Mouse (Mus musculus): ENCODE results near the gene Gpbp1.
A peak's percentile ranks its signal among the peaks of the same experiment; 100 is the strongest.

Gene Gpbp1

GRCm38 (mm10) chr13:111489802-111490723 lies at the start of gene Gpbp1:
TSS of gene Gpbp1 (minus strand) at chr13:111490111.
- peak; percentile 45; the same call in 1 of the 2 replicates for TF ChIP-seq GATA4 (IDR thresholded peaks at IDR 0.05; ENCODE audit: insufficient replicate concordance, low read length)

DNA sequence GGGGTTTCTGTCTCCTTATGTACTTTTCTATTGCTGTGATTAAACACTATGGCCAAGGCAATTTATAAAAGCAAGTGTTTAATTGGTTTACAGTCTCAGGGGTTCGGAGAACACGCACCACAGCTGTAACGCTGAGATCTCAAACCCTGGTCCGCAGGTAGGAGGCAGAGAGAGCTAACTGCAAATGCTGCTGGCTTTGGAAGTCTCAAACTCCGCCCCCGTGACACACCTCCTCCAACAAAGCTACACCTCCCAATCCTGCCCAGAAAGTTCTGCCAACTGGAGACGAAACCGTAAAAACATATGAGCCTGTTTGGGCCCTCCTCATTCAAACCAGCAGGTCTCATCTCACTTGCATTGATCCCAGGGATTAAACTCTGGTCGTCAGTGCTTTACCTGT lies 47.8 kb upstream of the Gpbp1 start:
- TF ChIP-seq GATA4 (IDR thresholded peaks at IDR 0.05; ENCODE audit: insufficient replicate concordance, low read length), result no peak

GRCm38 (mm10) chr13:111536207-111536887 lies 46.4 kb upstream of the Gpbp1 start:
- TF ChIP-seq GATA4 (IDR thresholded peaks at IDR 0.05; ENCODE audit: insufficient replicate concordance, low read length), result no peak

DNA sequence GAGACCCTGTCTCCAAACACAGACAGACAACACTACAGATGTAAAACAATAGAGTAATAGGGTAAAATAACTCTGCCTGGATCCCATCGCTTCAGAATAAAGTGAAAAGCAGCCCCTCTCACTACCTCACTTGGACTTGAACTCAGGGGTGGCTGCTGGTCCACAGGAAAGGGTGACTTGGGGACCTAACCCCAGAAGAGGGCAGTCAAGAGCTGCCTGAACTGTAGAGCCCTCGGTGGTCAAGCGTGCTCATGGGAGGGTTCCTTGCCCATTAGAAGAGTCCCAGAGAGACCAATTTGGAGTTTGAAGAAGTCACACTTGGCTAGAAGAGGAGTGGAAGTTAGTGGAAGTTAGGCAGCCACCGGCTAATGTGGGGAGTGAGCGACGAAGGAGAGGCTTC lies 44.2 kb upstream of the Gpbp1 start:
- TF ChIP-seq GATA4 (IDR thresholded peaks at IDR 0.05; ENCODE audit: insufficient replicate concordance, low read length), result no peak

DNA sequence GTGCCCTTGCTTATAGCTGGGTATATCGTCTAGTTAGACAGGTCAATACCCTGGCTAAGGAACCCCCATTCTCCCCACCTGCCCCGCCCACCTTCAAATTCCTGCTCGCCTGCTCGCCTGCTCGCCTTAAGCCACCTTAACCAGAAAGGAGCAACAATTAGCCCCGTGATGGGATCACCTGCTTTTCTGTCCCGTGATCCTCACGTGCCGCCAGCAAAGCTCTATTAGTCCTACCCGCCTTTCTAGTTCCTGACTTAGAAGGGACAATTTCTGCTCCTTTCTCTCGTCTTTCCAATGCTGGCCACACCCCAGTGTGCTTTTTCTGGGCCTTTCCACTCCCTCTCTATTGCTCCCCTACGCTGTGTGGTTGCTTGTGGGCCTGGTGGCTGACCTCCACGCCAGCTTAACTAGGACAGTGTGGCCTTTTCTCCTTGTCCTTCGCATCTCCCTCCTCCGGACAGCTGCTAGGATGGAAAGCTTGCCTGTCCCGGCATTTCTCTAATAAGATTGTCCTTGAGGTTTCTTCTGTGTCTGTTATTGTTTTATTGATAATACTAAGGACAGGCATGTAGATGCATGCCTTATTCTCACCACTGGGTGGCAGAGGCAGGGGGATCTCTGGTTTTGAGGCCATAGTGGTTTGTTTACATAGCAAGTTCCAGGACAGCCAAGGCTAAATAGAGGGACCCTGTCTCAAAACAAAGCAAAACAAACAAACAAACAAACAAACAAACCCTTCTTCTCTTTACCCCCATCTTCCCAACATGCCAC lies 42.5 kb upstream of the Gpbp1 start:
- TF ChIP-seq GATA4 (IDR thresholded peaks at IDR 0.05; ENCODE audit: insufficient replicate concordance, low read length), result no peak

- TF ChIP-seq GATA4 (IDR thresholded peaks at IDR 0.05; ENCODE audit: insufficient replicate concordance, low read length), result no peak
Measured at GRCm38 (mm10) chr13:111531701-111532100, 41.8 kb upstream of the Gpbp1 start.

DNA sequence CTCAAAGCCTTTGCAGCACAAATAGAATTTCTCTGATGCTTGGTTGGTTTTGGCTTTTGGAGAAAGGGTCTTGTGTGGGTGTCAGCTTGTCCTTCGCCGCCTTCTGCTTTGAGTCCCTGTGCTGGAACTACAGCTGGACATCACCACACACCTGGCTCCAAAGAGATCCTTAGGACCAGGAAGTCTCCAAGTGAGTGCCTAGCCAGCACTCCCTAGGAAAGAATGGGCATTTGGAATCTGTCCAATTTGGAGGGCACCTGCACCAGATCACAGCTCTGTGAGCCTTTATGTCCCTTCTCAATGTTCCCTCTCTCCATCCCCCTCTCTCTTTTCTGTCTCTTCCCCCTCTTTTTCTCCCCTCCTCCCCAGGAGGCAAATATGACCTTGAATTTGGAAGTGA lies 34.4 kb upstream of the Gpbp1 start:
- no peak for TF ChIP-seq GATA4 (IDR thresholded peaks at IDR 0.05; ENCODE audit: insufficient replicate concordance, low read length)

DNA sequence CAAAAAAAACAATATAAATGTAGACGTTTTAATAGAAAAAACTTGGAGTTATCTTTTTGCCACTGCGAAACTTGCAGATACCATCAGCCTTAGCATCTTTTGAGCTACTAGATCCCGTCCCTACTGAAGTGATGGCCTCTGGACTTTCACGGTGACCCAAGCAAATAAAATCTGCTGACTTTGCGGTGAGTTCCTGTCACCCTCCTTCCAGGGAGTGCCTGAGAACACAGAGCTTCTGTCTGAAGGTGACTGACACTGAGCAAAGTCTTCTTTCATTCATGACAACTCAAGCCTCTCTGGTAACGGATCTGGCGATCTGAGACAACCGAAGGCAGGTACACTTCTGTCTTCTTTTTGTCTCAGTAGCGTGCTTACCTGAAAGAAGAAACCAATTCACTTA lies 32.4 kb upstream of the Gpbp1 start:
- TF ChIP-seq GATA4 (IDR thresholded peaks at IDR 0.05; ENCODE audit: insufficient replicate concordance, low read length), result no peak

DNA sequence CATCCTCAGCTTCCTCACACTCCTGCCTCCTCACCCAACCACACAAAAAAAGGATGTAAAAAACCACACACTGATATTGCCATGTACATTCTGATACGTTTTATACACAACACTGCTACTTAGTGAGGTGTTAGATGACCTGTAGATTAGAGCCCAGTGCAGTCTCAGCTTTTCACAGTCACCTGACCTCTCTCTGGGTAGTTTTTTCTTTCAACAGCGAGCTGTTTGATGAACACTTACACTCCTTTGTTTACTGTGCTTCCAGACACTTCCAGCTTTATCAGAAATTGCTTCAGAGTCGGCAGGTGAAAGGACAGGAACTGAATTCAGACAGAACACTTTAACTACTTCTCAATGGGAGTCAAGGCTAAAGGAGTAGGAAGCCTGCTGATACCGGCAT lies 30.5 kb upstream of the Gpbp1 start:
- TF ChIP-seq GATA4 (IDR thresholded peaks at IDR 0.05; ENCODE audit: insufficient replicate concordance, low read length), result no peak

- no peak for TF ChIP-seq GATA4 (IDR thresholded peaks at IDR 0.05; ENCODE audit: insufficient replicate concordance, low read length)
Measured at GRCm38 (mm10) chr13:111518332-111518731, 28.4 kb upstream of the Gpbp1 start.

DNA sequence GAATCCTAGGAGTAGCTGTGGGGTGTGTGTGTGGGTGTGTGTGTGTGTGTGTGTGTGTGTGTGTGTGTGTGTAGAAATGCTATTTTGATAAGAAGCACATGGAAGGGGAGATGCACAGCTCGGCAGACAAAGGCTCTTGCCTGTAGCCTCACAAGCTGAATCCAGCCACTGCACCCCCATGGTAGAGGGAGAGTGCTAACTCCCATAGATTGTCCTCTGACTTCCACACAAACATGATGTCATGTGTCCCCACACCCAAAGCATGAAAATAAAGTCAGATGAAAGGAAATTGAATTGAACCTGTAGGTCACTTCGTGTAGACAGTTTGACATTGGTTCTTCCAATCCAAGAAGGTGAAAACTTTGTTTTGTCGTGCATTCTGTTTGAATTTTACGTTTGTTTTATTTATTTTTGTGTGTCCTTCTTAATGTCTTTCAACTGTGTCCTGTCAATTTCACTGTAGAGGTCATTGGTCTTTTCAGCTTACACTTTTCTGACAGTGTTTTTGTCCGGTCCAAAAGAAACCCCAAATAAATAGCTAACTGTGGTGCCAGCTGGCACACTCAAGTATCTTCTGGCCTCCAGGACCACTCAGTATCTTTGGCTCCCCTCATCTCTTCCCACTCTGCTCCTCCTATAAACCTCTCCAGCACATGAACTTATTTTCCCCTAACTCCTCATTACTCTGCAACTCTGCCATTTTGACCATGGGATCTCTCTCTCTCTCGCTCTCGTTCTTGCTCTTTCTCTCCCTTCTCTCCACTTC lies 26.7 kb upstream of the Gpbp1 start:
- no peak for TF ChIP-seq GATA4 (IDR thresholded peaks at IDR 0.05; ENCODE audit: insufficient replicate concordance, low read length)

GRCm38 (mm10) chr13:111509385-111509784 lies 19.5 kb upstream of the Gpbp1 start:
- TF ChIP-seq GATA4 (IDR thresholded peaks at IDR 0.05; ENCODE audit: insufficient replicate concordance, low read length), result no peak

GRCm38 (mm10) chr13:111508645-111509044 lies 18.7 kb upstream of the Gpbp1 start:
- TF ChIP-seq GATA4 (IDR thresholded peaks at IDR 0.05; ENCODE audit: insufficient replicate concordance, low read length), result no peak

DNA sequence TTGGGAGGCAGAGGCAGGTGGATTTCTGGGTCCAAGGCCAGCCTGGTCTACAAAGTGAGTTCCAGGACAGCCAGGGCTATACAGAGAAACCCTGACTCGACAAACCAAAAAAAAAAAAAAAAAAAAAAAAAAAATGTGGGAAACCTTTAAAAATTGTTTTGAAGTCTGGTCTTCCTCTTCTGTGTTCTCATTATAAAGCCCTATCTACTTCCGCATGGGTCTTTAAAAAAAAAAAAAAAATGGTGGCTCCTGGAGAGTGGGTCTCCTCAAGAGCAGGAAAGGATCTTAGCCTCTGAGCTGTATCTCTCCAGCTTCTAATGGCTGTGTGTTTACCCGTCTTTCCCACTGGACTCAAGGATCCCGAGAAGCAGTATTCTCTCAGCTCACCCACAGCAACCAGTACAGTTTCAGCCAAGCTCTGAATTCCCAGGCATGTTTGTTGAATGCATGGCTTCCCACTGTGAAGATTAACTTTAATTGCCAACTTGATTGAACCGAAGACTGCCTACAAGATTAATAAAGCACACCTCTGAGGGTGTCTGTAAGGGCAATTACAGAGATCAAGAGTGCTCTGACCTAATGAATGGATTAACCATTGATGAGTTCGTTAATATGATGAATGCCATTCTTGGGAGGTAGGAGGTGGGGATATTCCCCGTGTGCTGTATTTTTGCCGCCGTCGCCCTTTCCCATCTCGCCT lies 4.6 kb upstream of the Gpbp1 start:
- no peak for TF ChIP-seq GATA4 (IDR thresholded peaks at IDR 0.05; ENCODE audit: insufficient replicate concordance, low read length)

Data from liver, adult (tissue).